Mouse (Mus musculus): ENCODE measurements around the gene Zfp825.
"Not testable (repeated sequence)": the region's sequence is repeated elsewhere in the genome, so short reads cannot be mapped to it uniquely, and the experiment has no call there.

- not testable (repeated sequence) for TF ChIP-seq MAFK (IDR thresholded peaks at IDR 0.05; ENCODE audit: insufficient read depth, low read depth, low read length); HCFC1 (IDR thresholded peaks at IDR 0.05; ENCODE audit: borderline replicate concordance, insufficient read depth, low read length); CHD2 (IDR thresholded peaks at IDR 0.05; ENCODE audit: low read depth, low read length)
Measured at GRCm38 (mm10) chr13:74528519-74529371, 35.0 kb upstream of the Zfp825 start.
